In the genomic region with DNA sequence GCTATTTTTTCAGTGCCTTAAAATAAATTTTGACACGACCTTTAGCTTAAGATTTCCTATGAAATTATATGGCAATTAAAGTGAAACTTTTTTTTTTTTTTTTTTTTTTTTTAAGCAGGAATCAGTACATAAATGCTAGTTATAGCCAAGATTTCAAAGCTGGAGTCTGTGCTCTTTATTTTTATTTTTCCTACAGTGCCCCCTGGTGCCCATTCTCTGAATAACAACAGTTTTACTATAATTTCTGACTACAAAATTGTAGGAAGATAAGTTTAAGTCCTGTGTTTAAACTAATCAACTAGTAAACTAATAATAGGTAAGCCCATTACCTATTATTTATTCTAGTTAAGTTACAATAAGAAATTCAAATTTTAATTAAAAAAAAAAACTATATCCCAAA, we compare ENCODE assay signal across 9 mouse cellular contexts.
DNase-seq lines count a peak whose midpoint lies in the region; ATAC-seq and TF ChIP-seq lines count a peak whose summit lies in the region.
"Had no signal": no experiment of that assay in that cellular context is flagged by ENCODE, and none has a peak within 500 bp of the region (broad histone marks: within the 10 kb centered on the region; RNA-seq: fewer than 3 reads in every experiment).

No protein-coding gene starts in this region.

- ATAC-seq in megakaryocyte-erythroid progenitor cell, adult 5-6 weeks (replicated peaks; ENCODE audit: low FRiP score, low TSS enrichment, poor library complexity, severe bottlenecking), result no peak

- no peak overlapping the region for H3K4me3 ChIP-seq in left cerebral cortex, adult 2 months
- H3K4me3 ChIP-seq: liver, embryonic 13.5 days had no signal

- intact Hi-C loops in left cerebral cortex, postnatal 36 days (cut with DNase I), result loop anchor here (10.0 kb wide), 1 partner anchor 358 kb away; the partner anchor contains the start of gene Cacna2d1
- intact Hi-C loops in left cerebral cortex, adult 2 months (cut with DNase I), result loop anchor here (5.0 to 10.0 kb wide), 4 partner anchors 178 to 591 kb away; no protein-coding TSS in a partner anchor

- peak; percentile 80 for DNase-seq in embryo, embryonic 10.5 days (ENCODE audit: low spot score)
- DNase-seq in embryo, embryonic 10 days (ENCODE audit: low spot score), result no peak
- peak; percentile 12 for DNase-seq in left cerebral cortex, adult 11 months (ENCODE audit: low spot score)
- DNase-seq in left cerebral cortex, postnatal 36 days (ENCODE audit: low spot score in 2 of 2), result no peak
- DNase-seq in CD4-positive, CD25-positive, alpha-beta regulatory T cell, adult 2 months (ENCODE audit: low read depth, low spot score), result peak; percentile 3
- peak; percentile 10 for DNase-seq in cerebellum, adult 9-11 months
- DNase-seq in left cerebral cortex, adult 2 months (ENCODE audit: extremely low spot score in 1 of 2, low spot score in 2 of 2), result peak; percentile 27 to 42
- DNase-seq: liver, embryonic 13.5 days had no signal

- peak; percentile 64 for TF ChIP-seq CTCF in left cerebral cortex, adult 2 months (IDR thresholded peaks at IDR 0.05)

- no peak overlapping the region for H3K27ac ChIP-seq in left cerebral cortex, adult 2 months
- H3K27ac ChIP-seq: liver, embryonic 13.5 days had no signal

Comparison
In these comparisons a context has a peak if more than half of its experiments do, and no peak if none do; other contexts are left out.
1. DNase-seq: peak in embryo, embryonic 10.5 days (single experiment), left cerebral cortex, adult 11 months (single experiment), CD4-positive, CD25-positive, alpha-beta regulatory T cell, adult 2 months (single experiment), cerebellum, adult 9-11 months (single experiment) and left cerebral cortex, adult 2 months (2 of 2); none in embryo, embryonic 10 days (single experiment) and left cerebral cortex, postnatal 36 days (0 of 2).